Mouse (Mus musculus): ENCODE measurements around the gene Plppr2. TPM values are rescaled to one million over a fixed set of nuclear protein-coding genes. Genes with fewer than 3 reads are reported as not detected.
A peak's percentile ranks its signal among the peaks of the same experiment; 100 is the strongest.

Gene Plppr2
- polyA plus RNA-seq, 1 experiment from 2014 or later: 22.2 TPM

- Histone ChIP-seq H3K4me3 (ENCODE audit: low read depth, low read length) (peak overlapping the region; percentile 33), H3K27ac (ENCODE audit: low read depth, low read length) (no peak overlapping the region), H3K27me3 (ENCODE audit: control insufficient read depth, insufficient read depth, low read length) (peaks cover 45% of the 10 kb centered on the region), H3K9me3 (ENCODE audit: control insufficient read depth, low read length) (no peaks in the 10 kb centered on the region), H3K4me1 (ENCODE audit: control insufficient read depth, insufficient read depth, low read length) (peaks cover 27% of the 10 kb centered on the region), H3K4me2 (peak overlapping the region; percentile 60), H3K9ac (ENCODE audit: low read length) (peak overlapping the region; percentile 41), H3K36me3 (ENCODE audit: control insufficient read depth, insufficient read depth, low read length) (no peaks in the 10 kb centered on the region)
- peak; percentile 83 for ATAC-seq (ENCODE audit: low FRiP score)
- 3% methylated on average over 34 of the region's 34 CpGs for WGBS
- DNase-seq (ENCODE audit: low spot score, missing footprints): peak; percentile 95
Measured at GRCm38 (mm10) chr9:21962416-21963059, 25.7 kb downstream of the Plppr2 start.

DNA sequence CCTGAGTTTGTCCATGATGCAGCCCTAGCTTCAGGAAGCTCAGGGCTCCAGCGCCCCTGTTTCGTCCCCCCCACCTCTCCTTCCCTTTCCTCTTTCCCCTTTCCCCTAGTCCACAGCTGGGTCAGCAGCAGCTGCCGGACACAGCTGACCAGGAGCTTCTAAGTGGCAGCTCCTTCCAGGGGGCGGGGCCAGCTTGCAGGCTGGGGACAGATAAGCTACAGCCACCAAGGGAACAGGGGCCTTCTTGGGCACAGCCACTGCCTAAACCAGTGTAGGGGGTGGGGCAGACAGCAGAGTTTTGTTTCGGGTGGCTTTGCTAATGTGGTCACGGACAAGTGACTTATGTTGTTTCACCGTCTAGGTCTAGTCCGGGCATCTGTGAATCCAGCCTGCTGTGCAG, 26.6 kb downstream of the Plppr2 start, which contains the start of gene Epor:
Gene Epor, minus strand, starts transcription at position 90 of the 400 bp plus-strand sequence.
- Histone ChIP-seq H3K4me1 (ENCODE audit: control insufficient read depth, insufficient read depth, low read length) (peaks cover 27% of the 10 kb centered on the region), H3K9ac (ENCODE audit: low read length) (peak within 1 kb of the TSS; percentile 41), H3K9me3 (ENCODE audit: control insufficient read depth, low read length) (no peaks in the 10 kb centered on the region), H3K4me3 (ENCODE audit: low read depth, low read length) (peak within 1 kb of the TSS; percentile 33), H3K4me2 (peak within 1 kb of the TSS; percentile 60), H3K27me3 (ENCODE audit: control insufficient read depth, insufficient read depth, low read length) (peaks cover 45% of the 10 kb centered on the region), H3K36me3 (ENCODE audit: control insufficient read depth, insufficient read depth, low read length) (no peaks in the 10 kb centered on the region), H3K27ac (ENCODE audit: low read depth, low read length) (peak within 1 kb of the TSS; percentile 25; the same call in 1 of the 2 replicates)
- 13% methylated on average over 8 of the region's 8 CpGs for WGBS
- DNase-seq (ENCODE audit: low spot score, missing footprints) (peak; percentile 90), ATAC-seq (ENCODE audit: low FRiP score) (peak; percentile 47)

DNA sequence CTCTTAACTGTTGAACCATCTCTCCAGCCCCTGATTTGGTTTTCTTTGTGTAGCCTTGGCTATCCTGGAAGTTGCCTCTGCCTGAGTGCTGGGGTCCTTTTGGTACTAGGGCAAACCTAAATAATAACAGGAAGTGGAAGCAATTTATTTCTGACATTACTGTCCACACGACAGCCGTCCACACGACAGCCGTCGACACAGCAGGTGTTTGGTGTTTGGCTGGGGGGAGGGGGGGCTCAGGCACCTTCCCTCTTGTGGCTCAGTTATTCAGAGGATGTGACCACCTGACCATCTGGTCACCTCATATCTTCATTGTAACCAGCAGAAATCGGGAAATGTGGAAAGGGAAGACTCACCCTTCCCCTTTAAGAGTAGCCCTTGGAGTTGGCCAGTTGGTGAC, 32.0 kb downstream of the Plppr2 start:
- Histone ChIP-seq H3K27me3 (ENCODE audit: control insufficient read depth, insufficient read depth, low read length) (peaks cover 4% of the 10 kb centered on the region; the same call in 1 of the 2 replicates), H3K36me3 (ENCODE audit: control insufficient read depth, insufficient read depth, low read length) (no peaks in the 10 kb centered on the region), H3K27ac (ENCODE audit: low read depth, low read length) (no peak overlapping the region), H3K4me3 (ENCODE audit: low read depth, low read length) (no peak overlapping the region), H3K9ac (ENCODE audit: low read length) (no peak overlapping the region), H3K4me2 (no peak overlapping the region), H3K4me1 (ENCODE audit: control insufficient read depth, insufficient read depth, low read length) (no peaks in the 10 kb centered on the region), H3K9me3 (ENCODE audit: control insufficient read depth, low read length) (no peaks in the 10 kb centered on the region)
- DNase-seq (ENCODE audit: low spot score, missing footprints) (no peak), ATAC-seq (ENCODE audit: low FRiP score) (no peak)
- 81% methylated on average over 6 of the region's 6 CpGs for WGBS

GRCm38 (mm10) chr9:21969304-21969703, 32.5 kb downstream of the Plppr2 start:
- 93% methylated on average over 4 of the region's 4 CpGs for WGBS
- H3K27me3 ChIP-seq (ENCODE audit: control insufficient read depth, insufficient read depth, low read length): no peaks in the 10 kb centered on the region; the same call in 1 of the 2 replicates
- H3K9me3 ChIP-seq (ENCODE audit: control insufficient read depth, low read length): no peaks in the 10 kb centered on the region
- H3K27ac ChIP-seq (ENCODE audit: low read depth, low read length): no peak overlapping the region
- no peak overlapping the region for H3K4me3 ChIP-seq (ENCODE audit: low read depth, low read length)
- H3K36me3 ChIP-seq (ENCODE audit: control insufficient read depth, insufficient read depth, low read length): no peaks in the 10 kb centered on the region
- H3K9ac ChIP-seq (ENCODE audit: low read length): no peak overlapping the region
- H3K4me1 ChIP-seq (ENCODE audit: control insufficient read depth, insufficient read depth, low read length): no peaks in the 10 kb centered on the region
- no peak overlapping the region for H3K4me2 ChIP-seq
- ATAC-seq (ENCODE audit: low FRiP score) (no peak), DNase-seq (ENCODE audit: low spot score, missing footprints) (peak; percentile 35)

DNA sequence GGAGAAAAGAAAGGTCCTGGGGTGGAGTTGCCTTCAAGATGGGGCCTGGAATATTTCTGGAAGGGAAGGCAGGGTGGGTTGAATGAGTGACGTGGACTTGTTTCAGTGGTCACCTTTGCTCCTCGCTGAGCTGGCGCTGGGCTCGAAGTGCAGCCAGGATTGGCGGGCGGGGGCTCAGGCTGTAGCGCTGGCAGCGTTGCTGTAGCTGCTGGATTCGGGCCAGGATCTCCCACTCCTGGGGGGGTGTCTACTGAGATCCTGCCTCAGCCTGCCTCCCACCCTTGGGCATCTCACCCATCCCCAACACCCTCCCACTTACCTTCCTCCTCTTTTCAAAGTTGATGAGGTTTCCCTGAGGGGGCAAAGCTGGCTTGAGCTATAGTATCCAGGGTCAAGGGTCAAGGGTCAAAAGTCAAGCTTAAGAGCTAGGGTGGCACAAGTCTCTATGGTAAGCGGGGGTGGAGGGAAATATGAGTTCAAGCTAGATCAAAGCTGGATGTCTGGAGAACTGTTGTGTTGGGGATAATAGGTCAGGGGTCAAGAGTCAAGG, 39.9 kb downstream of the Plppr2 start:
- Histone ChIP-seq H3K27me3 (ENCODE audit: control insufficient read depth, insufficient read depth, low read length) (no peaks in the 10 kb centered on the region), H3K4me3 (ENCODE audit: low read depth, low read length) (no peak overlapping the region), H3K27ac (ENCODE audit: low read depth, low read length) (no peak overlapping the region), H3K4me2 (no peak overlapping the region), H3K9me3 (ENCODE audit: control insufficient read depth, low read length) (no peaks in the 10 kb centered on the region), H3K36me3 (ENCODE audit: control insufficient read depth, insufficient read depth, low read length) (no peaks in the 10 kb centered on the region), H3K4me1 (ENCODE audit: control insufficient read depth, insufficient read depth, low read length) (no peaks in the 10 kb centered on the region), H3K9ac (ENCODE audit: low read length) (no peak overlapping the region)
- WGBS: 90% methylated on average over 10 of the region's 10 CpGs
- DNase-seq (ENCODE audit: low spot score, missing footprints) (no peak), ATAC-seq (ENCODE audit: low FRiP score) (no peak)

DNA sequence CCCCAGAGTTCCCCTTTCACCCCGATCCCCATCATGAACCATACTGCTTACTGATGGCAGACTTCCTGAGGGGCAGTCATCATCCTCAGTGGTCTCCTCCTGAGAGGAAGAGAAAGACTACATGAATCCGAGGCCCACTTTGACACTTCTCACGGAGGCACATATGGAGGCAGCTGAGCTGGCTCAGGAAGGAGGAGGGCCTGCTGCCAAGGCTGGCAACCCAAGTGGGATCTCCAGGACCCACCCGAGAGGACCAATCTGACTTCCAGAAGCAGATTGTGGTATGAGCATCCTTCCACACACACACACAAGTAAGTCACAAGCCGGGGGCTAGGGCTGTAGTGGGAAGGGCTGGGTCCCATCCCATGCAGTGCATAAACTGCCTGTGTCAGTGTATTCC, 40.5 kb downstream of the Plppr2 start:
- DNase-seq (ENCODE audit: low spot score, missing footprints) (no peak), ATAC-seq (ENCODE audit: low FRiP score) (no peak)
- no peaks in the 10 kb centered on the region for H3K36me3 ChIP-seq (ENCODE audit: control insufficient read depth, insufficient read depth, low read length)
- H3K4me3 ChIP-seq (ENCODE audit: low read depth, low read length): no peak overlapping the region
- H3K4me2 ChIP-seq: no peak overlapping the region
- 85% methylated on average over 5 of the region's 5 CpGs for whole genome bisulfite sequencing
- no peak overlapping the region for H3K27ac ChIP-seq (ENCODE audit: low read depth, low read length)
- no peaks in the 10 kb centered on the region for H3K4me1 ChIP-seq (ENCODE audit: control insufficient read depth, insufficient read depth, low read length)
- no peak overlapping the region for H3K9ac ChIP-seq (ENCODE audit: low read length)
- H3K27me3 ChIP-seq (ENCODE audit: control insufficient read depth, insufficient read depth, low read length): no peaks in the 10 kb centered on the region
- H3K9me3 ChIP-seq (ENCODE audit: control insufficient read depth, low read length): no peaks in the 10 kb centered on the region

DNA sequence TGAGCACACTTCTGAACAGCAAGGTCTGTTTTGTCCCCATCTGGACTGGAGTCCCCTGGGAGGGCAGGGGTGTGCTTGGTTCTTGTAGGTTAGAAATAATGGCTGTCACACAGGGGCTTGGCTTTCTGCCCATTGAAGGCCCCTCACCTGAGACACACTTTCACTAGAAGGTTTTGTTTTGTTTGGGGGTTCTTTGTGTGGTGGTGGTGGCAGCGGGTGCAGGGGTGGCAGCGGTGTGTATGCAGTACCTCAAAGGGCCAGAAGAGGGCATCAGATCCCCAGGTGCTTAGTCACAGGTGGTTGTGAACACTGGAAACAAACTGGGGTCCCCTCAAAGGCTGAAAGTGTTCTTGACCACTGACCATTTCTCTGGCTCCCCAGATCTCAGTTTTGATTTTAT, 41.1 kb downstream of the Plppr2 start:
- H3K4me1 ChIP-seq (ENCODE audit: control insufficient read depth, insufficient read depth, low read length): no peaks in the 10 kb centered on the region
- WGBS: 27% methylated on average over 2 of the region's 2 CpGs
- no peak overlapping the region for H3K4me2 ChIP-seq
- no peaks in the 10 kb centered on the region for H3K36me3 ChIP-seq (ENCODE audit: control insufficient read depth, insufficient read depth, low read length)
- H3K27ac ChIP-seq (ENCODE audit: low read depth, low read length): no peak overlapping the region
- H3K9ac ChIP-seq (ENCODE audit: low read length): no peak overlapping the region
- H3K4me3 ChIP-seq (ENCODE audit: low read depth, low read length): no peak overlapping the region
- ATAC-seq (ENCODE audit: low FRiP score) (no peak), DNase-seq (ENCODE audit: low spot score, missing footprints) (no peak)
- H3K9me3 ChIP-seq (ENCODE audit: control insufficient read depth, low read length): no peaks in the 10 kb centered on the region
- no peaks in the 10 kb centered on the region; the same call in 1 of the 2 replicates for H3K27me3 ChIP-seq (ENCODE audit: control insufficient read depth, insufficient read depth, low read length)

GRCm38 (mm10) chr9:21978398-21979128, 41.7 kb downstream of the Plppr2 start:
- Histone ChIP-seq H3K4me2 (no peak overlapping the region), H3K4me3 (ENCODE audit: low read depth, low read length) (no peak overlapping the region), H3K27ac (ENCODE audit: low read depth, low read length) (no peak overlapping the region), H3K9ac (ENCODE audit: low read length) (no peak overlapping the region), H3K27me3 (ENCODE audit: control insufficient read depth, insufficient read depth, low read length) (no peaks in the 10 kb centered on the region; the same call in 1 of the 2 replicates), H3K4me1 (ENCODE audit: control insufficient read depth, insufficient read depth, low read length) (peaks cover under 1% of the 10 kb centered on the region; the same call in 1 of the 2 replicates), H3K9me3 (ENCODE audit: control insufficient read depth, low read length) (no peaks in the 10 kb centered on the region), H3K36me3 (ENCODE audit: control insufficient read depth, insufficient read depth, low read length) (no peaks in the 10 kb centered on the region)
- 90% methylated on average over 4 of the region's 4 CpGs for WGBS
- DNase-seq (ENCODE audit: low spot score, missing footprints): no peak
- no peak for ATAC-seq (ENCODE audit: low FRiP score)

GRCm38 (mm10) chr9:21983911-21984310, 47.1 kb downstream of the Plppr2 start:
- Histone ChIP-seq H3K4me1 (ENCODE audit: control insufficient read depth, insufficient read depth, low read length) (peaks cover 16% of the 10 kb centered on the region), H3K27ac (ENCODE audit: low read depth, low read length) (no peak overlapping the region), H3K4me3 (ENCODE audit: low read depth, low read length) (no peak overlapping the region), H3K27me3 (ENCODE audit: control insufficient read depth, insufficient read depth, low read length) (peaks cover 33% of the 10 kb centered on the region), H3K4me2 (no peak overlapping the region), H3K9ac (ENCODE audit: low read length) (no peak overlapping the region), H3K9me3 (ENCODE audit: control insufficient read depth, low read length) (no peaks in the 10 kb centered on the region), H3K36me3 (ENCODE audit: control insufficient read depth, insufficient read depth, low read length) (no peaks in the 10 kb centered on the region)
- DNase-seq (ENCODE audit: low spot score, missing footprints) (no peak), ATAC-seq (ENCODE audit: low FRiP score) (peak; percentile 35; the same call in 1 of the 2 replicates)
- 4% methylated on average over 3 of the region's 3 CpGs for WGBS
